Mouse (Mus musculus) forebrain, embryonic 13.5 days (tissue): ENCODE data around the gene Nrxn2. TPM values are rescaled to one million over a fixed set of nuclear protein-coding genes. Genes with fewer than 3 reads are reported as not detected.
A peak's percentile ranks its signal among the peaks of the same experiment; 100 is the strongest.

Experiments
- ATAC-seq: fragments of 200-750 bp; cut with Nextera tagmentation; 2 replicates; pipeline ENCODE4 v1.8.0; 2017
- H3K27ac ChIP-seq: fragments of 300-500 bp; sonication (generic); 2 replicates; pipeline ENCODE4 v1.5.1; 2015; ENCODE audit warnings: inconsistent platforms, mild to moderate bottlenecking, moderate library complexity
- H3K27me3 ChIP-seq: fragments of 300-500 bp; sonication (generic); 2 replicates; pipeline ENCODE4 v1.6.1; 2015; ENCODE audit warnings: mild to moderate bottlenecking, inconsistent platforms
- H3K36me3 ChIP-seq: fragments of 300-500 bp; sonication (generic); 2 replicates; pipeline ENCODE4 v1.6.1; 2015; ENCODE audit warnings: mild to moderate bottlenecking, inconsistent platforms; ENCODE audit not compliant: poor library complexity, severe bottlenecking
- H3K4me1 ChIP-seq: fragments of 300-500 bp; sonication (generic); 2 replicates; pipeline ENCODE4 v1.6.1; 2015; ENCODE audit warnings: inconsistent platforms
- H3K4me2 ChIP-seq: fragments of 300-500 bp; sonication (generic); 2 replicates; pipeline ENCODE4 v1.6.1; 2015; ENCODE audit warnings: inconsistent platforms, mild to moderate bottlenecking, moderate library complexity
- H3K4me3 ChIP-seq: fragments of 300-500 bp; sonication (generic); 2 replicates; pipeline ENCODE4 v1.5.1; 2015; ENCODE audit warnings: mild to moderate bottlenecking, inconsistent platforms
- H3K9ac ChIP-seq: fragments of 300-500 bp; sonication (generic); 2 replicates; pipeline ENCODE4 v1.6.1; 2015; ENCODE audit warnings: mild to moderate bottlenecking, inconsistent platforms
- H3K9me3 ChIP-seq: fragments of 300-500 bp; sonication (generic); replicated peaks from 2 replicates; pipeline ENCODE4 v1.6.1; 2016; ENCODE audit warnings: inconsistent platforms
- WGBS: fragments of 180-500 bp; shearing (Covaris S2); methylation state at CpG from one replicate; pipeline ENCODE4 v1.1.7; 2015; 5-methylcytosine and 5-hydroxymethylcytosine counted together
- polyA plus RNA-seq: library from polyadenylated mRNA; unstranded; fragments of >200 nt; fragmentation: Nextera tagmentation; extraction: Ambion mirVana; gene quantifications from 2 replicates; pipeline ENCODE4 v1.2.1, GENCODE M21; 2015

The Nrxn2 gene
- polyA plus RNA-seq, 1 experiment from 2014 or later, result 16.9 TPM

- under 1% methylated on average over 25 of the region's 25 CpGs for WGBS
- Histone ChIP-seq H3K4me2 (peak overlapping the region; percentile 96), H3K27ac (peak overlapping the region; percentile 91)
These were observed 83.6 kb downstream of the Nrxn2 start for GRCm38 (mm10) chr19:6502035-6502541.

GRCm38 (mm10) chr19:6502543-6503319 is 84.2 kb downstream of the Nrxn2 start:
- H3K4me3 ChIP-seq, result peak overlapping the region; percentile 81
- 3% methylated on average over 20 of the region's 20 CpGs for WGBS
- peak overlapping the region; percentile 96 for H3K4me2 ChIP-seq
- peak overlapping the region; percentile 91 for H3K27ac ChIP-seq
- peaks cover 7% of the 10 kb centered on the region; the same call in 1 of the 2 replicates for H3K27me3 ChIP-seq
- peak overlapping the region; percentile 79 for H3K9ac ChIP-seq
- H3K36me3 ChIP-seq, result peaks cover 27% of the 10 kb centered on the region
- H3K4me1 ChIP-seq, result peaks cover 94% of the 10 kb centered on the region
- peak; percentile 63 for ATAC-seq
- no peaks in the 10 kb centered on the region for H3K9me3 ChIP-seq

More at GRCm38 (mm10) chr19:6502035-6502541, 83.6 kb downstream of the Nrxn2 start:
- Histone ChIP-seq H3K9me3 (no peaks in the 10 kb centered on the region), H3K4me3 (peak overlapping the region; percentile 81), H3K4me1 (peaks cover 87% of the 10 kb centered on the region), H3K36me3 (peaks cover 24% of the 10 kb centered on the region), H3K27me3 (peaks cover 7% of the 10 kb centered on the region; the same call in 1 of the 2 replicates), H3K9ac (peak overlapping the region; percentile 79)
- ATAC-seq, result peak; percentile 40

- Histone ChIP-seq H3K9me3 (no peaks in the 10 kb centered on the region), H3K4me2 (peak overlapping the region; percentile 96), H3K27me3 (peaks cover 5% of the 10 kb centered on the region; the same call in 1 of the 2 replicates), H3K4me1 (peaks cover 85% of the 10 kb centered on the region), H3K27ac (peak overlapping the region; percentile 51; the same call in 1 of the 2 replicates), H3K36me3 (peaks cover 35% of the 10 kb centered on the region), H3K9ac (peak overlapping the region; percentile 79; the same call in 1 of the 2 replicates), H3K4me3 (no peak overlapping the region)
- WGBS, result 44% methylated on average over 15 of the region's 16 CpGs
- ATAC-seq, result no peak
These were observed 85.6 kb downstream of the Nrxn2 start for GRCm38 (mm10) chr19:6503926-6504655.

GRCm38 (mm10) chr19:6504656-6505045 is 86.1 kb downstream of the Nrxn2 start:
- 90% methylated on average over 12 of the region's 12 CpGs for WGBS
- Histone ChIP-seq H3K9ac (peak overlapping the region; percentile 79; the same call in 1 of the 2 replicates), H3K27me3 (no peaks in the 10 kb centered on the region), H3K4me1 (peaks cover 79% of the 10 kb centered on the region), H3K36me3 (peaks cover 41% of the 10 kb centered on the region), H3K4me2 (peak overlapping the region; percentile 96; the same call in 1 of the 2 replicates), H3K9me3 (no peaks in the 10 kb centered on the region), H3K4me3 (no peak overlapping the region), H3K27ac (0 out of 2 replicates have a peak overlapping the region, but pooled peaks have one; percentile 33)
- no peak for ATAC-seq

- H3K4me1 ChIP-seq, result peaks cover 52% of the 10 kb centered on the region
- ATAC-seq, result no peak
- H3K9ac ChIP-seq, result no peak overlapping the region
- H3K4me3 ChIP-seq, result no peak overlapping the region
- H3K27ac ChIP-seq, result peak overlapping the region; percentile 31; the same call in 1 of the 2 replicates
- WGBS, result 54% methylated on average over 10 of the region's 10 CpGs
- H3K9me3 ChIP-seq, result no peaks in the 10 kb centered on the region
- peaks cover 58% of the 10 kb centered on the region for H3K36me3 ChIP-seq
- no peaks in the 10 kb centered on the region for H3K27me3 ChIP-seq
- H3K4me2 ChIP-seq, result no peak overlapping the region
These were observed 88.9 kb downstream of the Nrxn2 start for GRCm38 (mm10) chr19:6507393-6507792.

GRCm38 (mm10) chr19:6509881-6510280 is 91.3 kb downstream of the Nrxn2 start:
- Histone ChIP-seq H3K4me1 (peaks cover 46% of the 10 kb centered on the region), H3K27ac (no peak overlapping the region), H3K4me2 (no peak overlapping the region), H3K36me3 (peaks cover 67% of the 10 kb centered on the region), H3K27me3 (no peaks in the 10 kb centered on the region), H3K9ac (no peak overlapping the region), H3K4me3 (no peak overlapping the region), H3K9me3 (no peaks in the 10 kb centered on the region)
- no peak for ATAC-seq
- 82% methylated on average over 10 of the region's 10 CpGs for WGBS

GRCm38 (mm10) chr19:6510546-6510945 is 92.0 kb downstream of the Nrxn2 start:
- peaks cover 67% of the 10 kb centered on the region for H3K36me3 ChIP-seq
- H3K4me3 ChIP-seq, result no peak overlapping the region
- no peak overlapping the region for H3K4me2 ChIP-seq
- H3K27me3 ChIP-seq, result no peaks in the 10 kb centered on the region
- H3K9me3 ChIP-seq, result no peaks in the 10 kb centered on the region
- H3K27ac ChIP-seq, result no peak overlapping the region
- WGBS, result 91% methylated on average over 2 of the region's 2 CpGs
- H3K4me1 ChIP-seq, result peaks cover 42% of the 10 kb centered on the region
- no peak for ATAC-seq
- no peak overlapping the region for H3K9ac ChIP-seq

GRCm38 (mm10) chr19:6513389-6514139 is 95.0 kb downstream of the Nrxn2 start:
- 6% methylated on average over 15 of the region's 15 CpGs for WGBS
- no peak for ATAC-seq

GRCm38 (mm10) chr19:6514940-6515339 is 96.4 kb downstream of the Nrxn2 start:
- Histone ChIP-seq H3K4me2 (no peak overlapping the region), H3K27me3 (no peaks in the 10 kb centered on the region), H3K9ac (no peak overlapping the region), H3K36me3 (peaks cover 72% of the 10 kb centered on the region), H3K9me3 (no peaks in the 10 kb centered on the region), H3K4me3 (no peak overlapping the region), H3K27ac (no peak overlapping the region), H3K4me1 (peaks cover 52% of the 10 kb centered on the region)
- whole genome bisulfite sequencing, result 86% methylated on average over 6 of the region's 6 CpGs
- no peak for ATAC-seq

More at GRCm38 (mm10) chr19:6513389-6514139, 95.0 kb downstream of the Nrxn2 start:
- H3K9me3 ChIP-seq, result no peaks in the 10 kb centered on the region
- no peak overlapping the region for H3K27ac ChIP-seq
- no peaks in the 10 kb centered on the region for H3K27me3 ChIP-seq
- H3K4me3 ChIP-seq, result no peak overlapping the region
- H3K4me2 ChIP-seq, result peak overlapping the region; percentile 4; the same call in 1 of the 2 replicates
- H3K9ac ChIP-seq, result no peak overlapping the region
- H3K4me1 ChIP-seq, result peaks cover 38% of the 10 kb centered on the region
- peaks cover 71% of the 10 kb centered on the region for H3K36me3 ChIP-seq

- no peak overlapping the region for H3K9ac ChIP-seq
- peaks cover 74% of the 10 kb centered on the region for H3K36me3 ChIP-seq
- 72% methylated on average over 5 of the region's 5 CpGs for WGBS
- H3K4me2 ChIP-seq, result no peak overlapping the region
- H3K4me1 ChIP-seq, result peaks cover 54% of the 10 kb centered on the region
- H3K27ac ChIP-seq, result no peak overlapping the region
- no peaks in the 10 kb centered on the region for H3K27me3 ChIP-seq
- no peak overlapping the region for H3K4me3 ChIP-seq
- no peaks in the 10 kb centered on the region for H3K9me3 ChIP-seq
- ATAC-seq, result no peak
These were observed 96.9 kb downstream of the Nrxn2 start for GRCm38 (mm10) chr19:6515448-6515847.

- no peak overlapping the region for H3K4me3 ChIP-seq
- no peak overlapping the region for H3K4me2 ChIP-seq
- 70% methylated on average over 8 of the region's 8 CpGs for WGBS
- H3K36me3 ChIP-seq, result peaks cover 74% of the 10 kb centered on the region
- no peak for ATAC-seq
- peaks cover 54% of the 10 kb centered on the region for H3K4me1 ChIP-seq
- no peak overlapping the region for H3K27ac ChIP-seq
- H3K27me3 ChIP-seq, result no peaks in the 10 kb centered on the region
- H3K9me3 ChIP-seq, result no peaks in the 10 kb centered on the region
- H3K9ac ChIP-seq, result no peak overlapping the region
These were observed 97.6 kb downstream of the Nrxn2 start for GRCm38 (mm10) chr19:6516153-6516552.
